Mouse (Mus musculus): ENCODE measurements around the gene Nav3.

The Nav3 gene

DNA sequence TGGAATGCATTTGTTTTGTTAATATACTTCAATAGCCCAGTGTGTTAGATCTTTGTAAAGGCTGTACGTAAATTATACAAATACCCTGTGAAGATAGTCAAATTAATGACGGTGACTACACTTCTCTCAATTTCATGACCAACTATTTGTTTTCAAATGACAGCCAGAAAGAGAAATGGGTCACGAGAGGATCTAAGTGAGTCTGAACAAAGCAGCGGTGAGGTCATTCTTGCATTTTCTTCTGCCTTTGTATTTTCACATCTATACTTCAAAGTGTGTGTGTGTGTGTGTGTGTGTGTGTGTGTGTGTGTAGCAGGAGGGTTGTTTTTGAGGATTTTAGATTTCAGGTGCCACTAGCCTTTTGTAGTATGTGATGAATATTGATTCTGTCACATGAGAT lies 662.5 kb downstream of the Nav3 start:
- DNase-seq = no peak

DNA sequence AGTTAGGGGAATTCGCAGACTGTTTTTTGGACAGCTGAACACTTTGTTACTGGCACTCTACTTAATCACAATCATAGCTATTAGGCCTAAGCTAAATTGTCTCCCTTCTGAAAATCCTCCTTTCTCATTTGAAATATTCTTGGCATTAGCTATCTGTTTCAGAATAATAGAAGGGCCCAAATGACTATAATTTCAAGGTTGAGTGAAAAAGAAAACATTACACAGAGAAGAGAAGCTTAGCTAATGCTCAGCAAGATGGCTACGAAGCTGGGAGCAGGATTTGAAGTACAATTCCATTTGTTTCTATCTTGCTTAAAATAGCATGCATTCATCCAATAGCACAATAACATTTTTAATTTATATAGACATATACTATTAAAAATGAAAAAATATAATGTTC lies 667.3 kb downstream of the Nav3 start:
- no peak for DNase-seq

DNA sequence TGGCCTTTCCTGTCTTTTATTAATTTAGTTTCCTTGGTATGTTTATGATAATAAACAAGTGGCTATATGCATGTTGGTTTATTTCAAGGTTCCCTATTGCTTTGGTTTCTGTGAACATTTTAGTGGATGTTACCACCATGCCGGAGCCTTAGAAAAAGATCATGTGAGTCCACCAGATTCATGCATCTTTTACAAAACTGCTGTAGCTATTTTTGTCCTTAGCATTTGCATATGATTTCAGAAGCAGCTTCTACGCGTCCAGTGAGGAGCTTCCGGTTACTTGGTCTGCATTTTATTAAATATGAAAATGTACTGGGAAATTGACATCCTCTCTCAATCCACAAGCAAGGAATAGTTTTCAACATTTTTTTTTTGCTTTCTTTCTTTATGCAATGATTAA lies 676.9 kb downstream of the Nav3 start:
- DNase-seq = no peak

GRCm38 (mm10) chr10:109769092-109769491 lies 686.9 kb downstream of the Nav3 start:
- DNase-seq = no peak

DNA sequence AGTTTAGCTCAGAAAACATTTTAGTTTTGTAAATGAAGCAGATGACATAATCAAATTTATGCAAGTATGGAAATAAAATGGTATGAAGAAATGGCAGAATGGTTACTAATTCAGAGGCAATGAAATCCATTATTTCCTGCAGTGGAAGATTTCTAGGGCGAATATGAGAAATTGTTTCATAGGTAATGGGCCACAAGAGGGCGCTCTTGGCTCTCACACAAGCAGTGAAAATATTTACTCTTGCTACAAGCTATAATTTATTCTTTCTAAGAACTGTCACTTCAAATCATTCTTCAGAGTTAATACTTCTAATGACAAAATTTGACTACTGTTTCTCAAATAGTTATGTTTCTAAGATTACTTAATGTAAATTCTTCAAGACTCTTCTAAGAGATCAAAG lies 690.4 kb downstream of the Nav3 start:
- DNase-seq = peak; percentile 13 to 61

- DNase-seq = no peak
Measured at GRCm38 (mm10) chr10:109764412-109765101, 691.4 kb downstream of the Nav3 start.

DNA sequence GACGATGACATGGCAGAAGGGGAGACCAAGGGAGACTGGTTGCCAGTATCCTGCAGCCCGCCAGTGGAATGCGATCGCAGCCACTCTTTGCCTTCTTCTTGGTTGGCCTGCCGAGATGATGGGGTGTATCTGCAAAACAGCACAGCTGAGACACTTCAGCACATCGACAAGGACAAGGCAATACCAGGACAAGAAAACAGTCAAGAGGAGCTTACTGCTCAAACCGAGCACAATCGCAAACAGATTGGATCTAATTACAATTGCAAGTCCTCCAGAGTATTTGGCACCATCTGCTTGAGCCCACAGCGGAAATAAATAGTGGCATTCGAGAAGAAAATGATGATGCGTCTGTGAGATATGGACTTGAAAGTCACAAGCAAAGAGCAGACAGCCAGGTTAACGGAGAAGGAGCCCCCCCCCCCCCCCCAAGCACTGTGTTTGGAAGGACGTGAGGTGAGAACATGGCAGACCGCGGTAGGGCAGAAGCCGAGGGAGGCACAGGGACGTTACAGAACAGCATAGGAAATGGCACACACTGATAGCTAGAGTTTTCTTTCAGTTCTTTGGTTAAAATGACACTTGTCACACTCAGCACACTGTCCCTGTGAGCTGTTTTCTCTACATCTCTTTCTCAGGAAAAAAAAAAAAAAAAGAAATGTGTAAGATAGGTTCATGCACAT lies 696.9 kb downstream of the Nav3 start:
- no peak for DNase-seq

DNA sequence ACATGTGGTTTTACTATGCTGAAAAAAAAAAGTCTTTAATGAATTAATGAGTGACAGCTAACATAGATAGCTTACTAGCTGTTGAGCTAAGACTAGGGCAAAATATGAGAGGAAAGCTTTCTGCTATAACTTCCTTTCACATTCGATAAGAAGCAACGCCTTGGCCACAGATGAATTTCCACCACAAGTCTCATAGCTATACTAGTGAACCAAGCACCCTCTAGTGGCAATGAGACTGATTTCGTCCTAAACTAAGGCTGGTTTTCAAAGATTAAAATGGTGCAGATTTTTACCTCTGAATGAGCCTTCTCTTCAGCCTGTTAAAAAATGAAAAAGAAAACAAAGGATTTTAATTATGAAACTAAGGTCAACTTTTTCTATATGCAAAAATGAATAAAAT lies 709.1 kb downstream of the Nav3 start:
- no peak for DNase-seq

DNA sequence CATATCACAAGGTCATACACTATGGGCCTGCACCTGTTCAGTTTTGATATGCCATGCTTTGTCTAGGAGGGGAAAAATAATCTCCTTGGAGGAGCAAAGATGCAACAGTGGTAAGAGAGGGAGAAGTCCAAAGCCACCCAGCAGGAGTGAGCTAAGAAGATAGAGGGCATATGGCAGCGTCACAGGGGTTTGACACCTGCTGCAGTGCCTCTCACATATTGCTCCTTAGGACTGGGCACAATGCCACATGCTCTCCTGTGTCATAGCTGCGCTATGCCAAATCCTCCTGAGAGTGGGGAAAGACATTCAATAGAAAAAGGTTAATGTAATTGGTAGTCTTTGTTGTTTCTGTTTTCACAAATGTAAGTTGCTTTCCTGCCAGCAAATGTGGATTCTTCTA lies 714.3 kb downstream of the Nav3 start:
- no peak for DNase-seq

- DNase-seq = no peak
Measured at GRCm38 (mm10) chr10:109740326-109740725, 715.7 kb downstream of the Nav3 start.

GRCm38 (mm10) chr10:109723646-109724045 lies 732.4 kb downstream of the Nav3 start:
- no peak for DNase-seq

- DNase-seq = no peak
Measured at GRCm38 (mm10) chr10:109718808-109719207, 737.2 kb downstream of the Nav3 start.

DNA sequence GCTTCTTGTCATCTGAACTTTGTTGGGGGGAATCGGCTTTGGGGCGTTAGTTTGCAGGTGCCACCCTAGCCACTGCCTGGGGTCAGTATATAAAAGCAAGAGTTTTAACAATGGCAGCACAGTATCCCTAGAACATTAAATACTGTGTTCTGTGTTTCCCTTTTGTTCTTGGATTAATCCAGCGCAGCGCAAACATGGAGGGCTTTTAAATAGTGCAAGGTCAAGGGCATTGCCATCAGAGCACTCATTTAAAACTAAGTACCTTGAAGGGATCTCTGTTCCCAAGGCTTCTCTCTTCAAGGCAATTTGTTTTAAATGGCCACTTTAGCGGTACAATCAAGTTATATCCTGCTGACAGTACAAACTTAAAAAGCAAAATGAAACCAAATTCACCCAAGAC lies 737.6 kb downstream of the Nav3 start:
- DNase-seq = no peak

GRCm38 (mm10) chr10:109713001-109713400 lies 743.0 kb downstream of the Nav3 start:
- no peak for DNase-seq

GRCm38 (mm10) chr10:109699771-109700335 lies 756.2 kb downstream of the Nav3 start:
- no peak for DNase-seq

DNA sequence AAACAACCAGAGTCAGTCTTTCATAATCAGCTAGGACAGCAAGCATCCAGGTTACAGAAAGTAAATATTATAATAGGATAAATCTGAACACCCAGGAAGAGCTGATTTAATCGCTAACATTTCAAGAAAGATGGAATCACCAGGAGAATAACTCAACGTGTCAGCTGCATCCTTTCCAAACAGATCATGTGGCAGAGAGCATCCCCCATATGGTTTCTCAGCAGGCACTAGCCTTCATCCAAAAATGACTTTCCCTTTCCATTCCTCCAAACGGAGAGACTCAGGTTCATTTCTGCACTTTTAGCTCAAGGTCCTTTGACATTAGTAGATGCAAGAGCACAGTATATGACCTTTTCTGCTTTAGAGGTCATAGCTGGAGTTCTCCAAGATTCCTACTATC lies 765.4 kb downstream of the Nav3 start:
- DNase-seq = no peak

DNA sequence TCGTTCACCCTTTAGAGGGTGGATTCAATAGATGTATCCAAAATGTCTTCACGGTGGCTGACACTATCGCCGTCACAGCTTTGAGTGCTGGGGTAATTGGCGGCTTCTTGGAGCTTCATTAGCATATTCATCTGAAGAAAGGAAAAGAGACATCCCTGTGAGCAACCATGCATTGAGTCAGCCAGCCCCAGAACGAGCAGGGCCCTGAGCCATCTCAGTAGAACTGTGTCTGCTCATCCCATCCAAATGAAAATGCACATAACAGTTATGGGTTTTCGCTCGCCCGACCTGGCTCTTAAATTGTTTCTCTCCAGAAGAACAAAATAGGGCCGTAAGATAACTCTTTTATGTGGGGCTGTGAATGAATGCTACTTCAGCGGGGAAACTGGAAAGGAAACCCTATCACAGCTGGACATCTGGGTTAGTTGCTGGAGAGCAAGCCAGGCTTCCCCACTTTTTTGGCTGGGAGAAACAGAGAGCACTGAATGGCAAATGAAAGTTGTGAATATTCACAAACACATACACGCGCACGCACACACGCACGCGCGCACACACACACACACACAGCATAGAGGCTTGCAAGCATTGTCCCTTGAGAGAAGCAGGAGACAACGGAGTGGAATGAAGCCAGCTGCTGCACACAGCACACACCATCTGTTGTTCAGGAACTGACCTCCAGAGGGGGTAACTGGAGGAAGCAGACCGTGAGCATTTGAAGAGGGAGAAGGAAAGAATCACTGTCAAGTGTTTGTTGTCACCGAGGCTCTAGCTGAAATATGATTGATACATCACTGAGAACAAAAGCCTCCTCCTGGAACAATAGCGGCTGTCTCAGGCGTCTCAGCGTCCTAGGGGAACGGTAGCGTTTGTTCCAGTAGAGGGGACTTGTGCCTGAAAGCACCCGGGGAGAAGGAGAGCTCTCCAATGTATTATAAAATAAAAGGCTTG lies 771.6 kb downstream of the Nav3 start:
- peak in 1 of 2 experiments; percentile 3 for DNase-seq

DNA sequence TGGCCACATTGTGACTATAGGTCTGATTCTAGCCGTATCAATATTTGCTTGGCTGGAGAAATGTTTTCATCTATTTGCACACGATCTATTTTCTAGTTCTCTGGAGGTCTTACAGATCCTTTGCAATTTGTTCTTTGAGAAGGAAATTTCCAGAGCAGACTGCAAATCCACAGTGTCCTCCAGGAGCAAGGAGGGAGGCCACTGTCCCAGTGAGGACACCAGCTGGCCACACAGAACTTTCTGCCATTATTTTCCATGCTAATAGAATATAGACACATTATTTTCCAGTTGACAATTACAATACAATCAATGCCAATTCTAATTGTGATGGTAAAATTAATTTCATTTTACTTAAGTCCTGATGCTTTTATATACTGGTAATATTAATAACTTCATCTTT lies 783.1 kb downstream of the Nav3 start:
- DNase-seq = no peak

DNA sequence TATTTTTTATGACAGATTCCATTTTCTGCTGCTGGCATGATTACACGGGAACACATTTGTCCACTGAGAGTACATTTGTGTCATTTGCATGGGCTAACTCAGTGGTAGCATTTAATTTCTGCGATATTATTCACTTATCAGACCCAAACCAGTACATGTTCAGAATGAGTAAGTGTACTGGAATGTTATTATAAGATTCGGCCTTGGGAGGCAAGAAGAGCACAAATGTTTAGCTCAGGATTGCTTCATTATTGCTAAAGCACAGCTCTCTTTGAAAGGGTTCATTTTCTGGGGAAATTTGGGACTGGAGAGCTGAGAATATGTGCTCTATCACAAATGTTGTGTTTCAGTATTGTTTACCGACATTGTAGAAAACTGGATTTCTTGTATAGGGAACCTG lies 788.6 kb downstream of the Nav3 start:
- no peak for DNase-seq

DNA sequence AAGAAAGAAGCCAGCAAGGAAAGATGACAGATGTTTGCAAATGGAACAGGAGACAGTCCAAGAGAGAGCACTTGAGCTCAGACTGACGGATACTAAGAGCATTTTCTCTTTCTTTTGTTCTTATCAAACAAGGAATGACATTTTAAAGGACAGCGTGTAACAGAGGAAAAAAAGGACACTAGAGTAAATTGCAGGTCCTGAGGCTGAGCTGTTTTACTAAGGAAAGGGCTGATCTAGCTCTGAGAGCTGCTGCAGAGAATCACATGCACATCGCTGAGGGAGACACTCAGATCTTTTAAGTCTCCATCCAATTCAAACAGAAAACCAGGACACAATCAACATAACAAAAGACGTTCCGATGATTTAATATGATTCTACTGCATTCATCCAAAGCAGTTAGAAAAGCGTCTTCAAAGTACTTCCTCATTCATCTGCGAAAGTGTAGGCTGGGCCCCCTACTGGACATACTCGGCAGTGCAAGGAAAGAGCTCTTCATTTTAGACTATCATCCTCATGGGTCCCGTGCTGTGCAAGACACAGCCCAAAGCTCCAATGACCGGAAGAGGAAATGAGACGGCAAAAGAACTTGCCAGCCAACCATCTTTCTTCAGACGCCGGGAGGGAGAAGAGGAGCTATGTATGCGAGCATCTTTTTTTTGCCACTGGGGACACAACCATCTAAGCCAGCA lies 791.2 kb downstream of the Nav3 start:
- DNase-seq = peak in 1 of 2 experiments; percentile 49

- DNase-seq = no peak
Measured at GRCm38 (mm10) chr10:109651516-109651915, 804.5 kb downstream of the Nav3 start.

- DNase-seq = no peak
Measured at GRCm38 (mm10) chr10:109643598-109643997, 812.4 kb downstream of the Nav3 start.

DNA sequence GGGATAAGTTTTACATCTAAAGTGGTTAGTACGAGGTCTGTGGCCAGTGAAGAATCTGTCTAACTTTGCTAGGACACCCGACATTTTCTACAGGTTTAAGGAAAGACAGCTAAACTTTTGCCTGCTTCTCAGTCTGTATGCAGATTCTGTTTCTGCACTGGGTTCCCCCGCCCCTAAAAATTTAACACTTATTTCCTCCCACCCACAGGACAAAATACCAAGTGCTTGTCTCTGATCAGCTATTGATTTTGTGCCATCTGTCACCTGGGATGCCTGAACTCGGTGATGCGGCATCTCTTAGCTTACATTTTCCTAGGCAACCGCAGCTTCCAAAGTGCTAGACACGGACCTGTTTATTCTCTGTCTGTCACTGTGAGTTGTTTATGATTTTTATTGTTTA lies 814.2 kb downstream of the Nav3 start:
- DNase-seq = no peak
